Mouse (Mus musculus): ENCODE results near the gene Ttc39a. TPM values are rescaled to one million over a fixed set of nuclear protein-coding genes. Genes with fewer than 3 reads are reported as not detected.

The Ttc39a gene
- total RNA-seq, 2 experiments from 2014 or later: 1.2 TPM

DNA sequence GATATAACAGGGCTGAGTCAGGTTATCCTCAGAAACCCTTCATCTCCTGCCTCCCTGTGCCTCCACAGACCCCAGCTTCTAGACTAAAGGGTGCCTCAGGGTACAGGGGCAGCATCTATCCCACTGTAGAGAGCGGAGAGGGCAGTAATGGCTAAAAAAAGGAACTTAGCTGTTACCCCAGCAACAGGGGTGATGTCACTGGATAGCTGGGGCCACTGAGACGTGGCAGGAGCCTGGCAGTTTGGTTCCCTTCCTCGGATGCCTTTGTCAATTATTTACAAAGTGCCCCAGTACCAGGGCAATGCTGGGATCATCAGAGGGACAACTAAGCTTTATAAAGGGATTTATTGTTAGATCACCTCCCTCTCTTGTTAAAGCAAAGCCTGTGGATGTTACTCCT, 12.6 kb downstream of the Ttc39a start:
- no peak for DNase-seq (ENCODE audit: extremely low spot score in 1 of 2, low spot score in 2 of 2)
- intact Hi-C loops (cut with DNase I): no loop called here

DNA sequence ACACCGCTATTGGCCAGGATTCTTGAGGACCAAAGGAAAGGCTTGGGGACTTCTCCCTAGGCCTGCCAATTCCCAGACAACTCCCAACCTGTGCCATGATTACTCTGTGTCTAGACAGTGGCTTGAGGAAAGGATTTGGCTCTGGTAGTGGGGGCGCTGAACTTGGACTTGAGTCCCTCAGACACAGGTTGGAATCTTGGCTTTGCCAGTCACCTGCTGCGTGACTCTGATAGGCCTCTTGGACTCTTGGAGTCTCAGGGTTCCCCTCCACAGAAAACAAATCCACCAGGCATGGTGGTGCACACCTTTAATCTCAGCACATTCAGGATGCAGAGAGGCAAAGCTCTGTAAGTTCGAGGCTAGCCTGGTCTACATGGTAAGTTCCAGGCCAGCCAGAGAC, 13.1 kb downstream of the Ttc39a start:
- intact Hi-C loops (cut with DNase I): no loop called here
- DNase-seq (ENCODE audit: extremely low spot score in 1 of 2, low spot score in 2 of 2): no peak

DNA sequence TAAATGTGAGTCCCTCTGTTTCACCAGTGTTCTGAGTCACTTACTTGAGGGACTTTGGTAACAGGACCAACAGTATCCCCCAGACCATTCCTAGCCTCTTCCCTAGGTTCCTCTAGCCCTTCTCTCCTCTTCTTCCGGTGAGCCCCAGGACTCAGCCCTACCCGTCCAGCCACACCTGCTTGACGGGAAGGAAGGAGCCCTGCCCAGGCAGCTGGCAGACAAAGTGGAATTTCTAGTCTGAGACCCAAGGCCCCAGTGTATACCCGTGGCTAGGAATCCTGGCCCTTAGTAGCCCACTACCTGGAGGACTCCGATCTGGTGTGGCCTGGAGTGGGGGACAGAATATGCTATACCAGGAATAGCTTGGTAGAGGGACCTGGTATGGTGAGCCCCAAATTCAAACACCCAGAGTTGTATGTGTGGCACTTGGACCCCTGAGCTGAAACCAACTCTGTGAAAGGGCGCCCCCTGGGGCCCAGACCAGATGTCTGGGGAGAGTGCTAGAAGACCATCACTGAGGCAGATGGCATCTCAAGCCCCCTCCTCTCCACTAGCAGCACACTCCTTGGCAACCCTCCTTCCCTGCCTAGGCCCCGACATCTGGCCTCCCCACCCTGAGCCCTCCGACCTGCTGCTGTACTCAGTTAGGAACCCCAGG, 13.8 kb downstream of the Ttc39a start:
- DNase-seq (ENCODE audit: extremely low spot score in 1 of 2, low spot score in 2 of 2): no peak
- intact Hi-C loops (cut with DNase I): no loop called here

DNA sequence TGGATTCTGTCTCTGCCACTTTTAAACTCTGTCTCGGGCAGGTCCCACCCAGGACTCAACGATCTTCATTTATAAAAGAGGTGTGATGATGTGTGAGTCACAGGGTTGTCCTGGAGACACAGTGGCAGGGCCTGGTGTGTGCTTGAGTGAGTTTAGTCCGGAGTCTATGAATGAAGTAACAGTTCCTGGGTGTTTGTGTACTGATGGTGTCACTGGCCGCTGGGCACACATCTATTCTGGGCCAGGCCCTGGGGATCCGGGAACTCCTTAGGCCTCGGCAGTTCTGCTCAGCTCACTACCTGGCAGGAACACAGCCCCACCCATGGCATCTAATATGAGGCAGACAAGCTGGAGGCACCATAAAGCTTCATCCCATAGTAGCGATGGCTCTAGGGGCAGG, 15.2 kb downstream of the Ttc39a start:
- intact Hi-C loops (cut with DNase I): no loop called here
- no peak for DNase-seq (ENCODE audit: extremely low spot score in 1 of 2, low spot score in 2 of 2)

DNA sequence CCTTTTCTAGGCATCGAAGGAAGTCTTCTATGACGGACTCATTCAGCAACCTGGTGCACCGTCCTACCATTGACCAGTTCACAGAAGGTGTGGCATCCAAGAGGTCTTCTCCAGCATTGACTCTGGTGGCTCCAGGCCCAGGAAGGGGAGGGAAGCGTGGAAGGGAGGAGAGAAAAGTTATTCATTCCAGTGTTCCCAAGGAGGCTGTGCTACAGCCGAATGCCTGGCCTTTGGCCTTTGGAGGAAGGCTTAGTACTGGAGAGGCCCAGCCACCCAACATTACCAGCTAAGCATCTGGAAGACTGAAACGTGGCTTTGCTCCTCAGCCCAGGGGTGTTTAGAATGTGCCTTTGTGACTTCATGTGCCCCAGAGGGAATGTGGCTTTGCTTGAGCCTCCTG, 16.0 kb downstream of the Ttc39a start:
- no peak for DNase-seq (ENCODE audit: extremely low spot score in 1 of 2, low spot score in 2 of 2)
- intact Hi-C loops (cut with DNase I): no loop called here

DNA sequence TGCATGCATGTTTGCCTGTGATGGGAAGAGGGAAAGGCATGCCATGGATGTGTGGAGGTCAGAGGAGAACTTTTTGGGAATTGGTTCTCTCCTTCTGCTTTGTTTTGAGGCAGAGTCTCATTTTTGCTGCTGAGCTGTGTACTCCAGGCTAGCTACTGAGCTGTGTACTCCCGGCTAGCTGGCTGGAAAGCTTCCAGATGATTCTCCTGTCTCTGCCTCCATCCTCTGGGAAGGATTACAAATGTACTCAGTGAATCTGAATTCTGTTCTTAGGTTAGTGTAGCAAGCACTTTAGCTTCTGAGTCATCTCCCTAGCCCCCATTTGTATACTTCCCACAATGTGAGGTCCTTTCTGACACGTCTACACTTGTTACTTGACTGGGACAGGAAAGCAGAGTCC, 17.0 kb downstream of the Ttc39a start:
- intact Hi-C loops (cut with DNase I): no loop called here
- DNase-seq (ENCODE audit: extremely low spot score in 1 of 2, low spot score in 2 of 2): no peak

DNA sequence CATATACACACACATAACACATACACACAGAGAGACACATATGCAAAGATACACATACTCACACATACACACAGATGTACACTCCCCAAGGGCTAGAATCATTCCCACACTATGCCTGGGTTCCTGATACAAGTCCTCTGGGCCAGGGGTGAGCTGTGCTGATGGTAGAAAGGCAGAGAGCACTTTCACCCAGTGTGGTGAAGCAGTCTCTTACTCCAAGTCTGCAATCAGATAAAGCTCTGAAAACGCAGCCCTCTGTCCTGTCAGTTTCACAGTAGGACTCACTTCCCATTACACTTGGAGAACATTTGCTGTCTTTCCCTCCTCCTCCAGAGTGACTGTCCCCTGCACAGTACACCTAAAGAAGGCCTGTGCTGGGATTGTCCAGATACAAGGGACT, 20.6 kb downstream of the Ttc39a start:
- intact Hi-C loops (cut with DNase I): no loop called here
- no peak for DNase-seq (ENCODE audit: extremely low spot score in 1 of 2, low spot score in 2 of 2)

DNA sequence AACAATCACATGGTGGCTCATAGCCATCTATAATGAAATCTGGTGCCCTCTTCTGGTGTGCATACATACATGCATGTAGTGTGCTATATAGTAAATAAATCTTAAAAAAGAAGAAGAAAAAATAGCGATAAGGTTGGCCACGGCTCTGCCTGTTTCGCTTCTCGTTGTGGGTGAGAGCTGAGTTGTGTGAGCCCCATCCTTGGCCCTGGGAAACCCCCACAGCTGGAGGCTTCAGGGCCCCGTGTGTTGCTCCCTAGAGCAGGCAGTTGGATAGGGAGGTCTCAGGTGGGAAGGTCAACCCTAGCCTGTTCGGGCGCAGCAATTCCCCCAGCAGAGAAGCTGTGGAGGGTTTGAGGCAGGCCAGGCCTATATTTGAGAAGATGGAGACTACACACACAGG, 23.8 kb downstream of the Ttc39a start:
- intact Hi-C loops (cut with DNase I): no loop called here
- no peak for DNase-seq (ENCODE audit: extremely low spot score in 1 of 2, low spot score in 2 of 2)

DNA sequence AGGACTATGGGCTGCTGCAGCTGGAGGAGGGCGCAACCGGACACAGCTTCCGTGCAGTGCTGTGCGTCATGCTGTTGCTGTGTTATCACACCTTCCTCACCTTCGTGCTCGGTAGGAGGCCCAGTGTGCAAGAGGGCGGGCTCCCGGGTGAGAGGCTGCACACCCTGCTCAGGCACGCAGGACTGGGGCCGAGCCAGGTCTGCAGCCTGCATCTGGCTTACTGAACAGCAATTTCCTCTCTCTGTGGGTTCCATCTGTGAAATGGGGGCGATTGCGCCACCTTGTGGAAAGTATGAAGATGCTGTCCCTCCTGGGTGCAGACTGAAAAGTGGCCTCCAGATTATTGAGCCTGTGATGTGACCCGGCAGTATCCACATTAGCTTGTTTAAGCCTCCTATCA, 24.4 kb downstream of the Ttc39a start:
- peak; percentile 36 to 64 for DNase-seq (ENCODE audit: extremely low spot score in 1 of 2, low spot score in 2 of 2)
- intact Hi-C loops (cut with DNase I): no loop called here

DNA sequence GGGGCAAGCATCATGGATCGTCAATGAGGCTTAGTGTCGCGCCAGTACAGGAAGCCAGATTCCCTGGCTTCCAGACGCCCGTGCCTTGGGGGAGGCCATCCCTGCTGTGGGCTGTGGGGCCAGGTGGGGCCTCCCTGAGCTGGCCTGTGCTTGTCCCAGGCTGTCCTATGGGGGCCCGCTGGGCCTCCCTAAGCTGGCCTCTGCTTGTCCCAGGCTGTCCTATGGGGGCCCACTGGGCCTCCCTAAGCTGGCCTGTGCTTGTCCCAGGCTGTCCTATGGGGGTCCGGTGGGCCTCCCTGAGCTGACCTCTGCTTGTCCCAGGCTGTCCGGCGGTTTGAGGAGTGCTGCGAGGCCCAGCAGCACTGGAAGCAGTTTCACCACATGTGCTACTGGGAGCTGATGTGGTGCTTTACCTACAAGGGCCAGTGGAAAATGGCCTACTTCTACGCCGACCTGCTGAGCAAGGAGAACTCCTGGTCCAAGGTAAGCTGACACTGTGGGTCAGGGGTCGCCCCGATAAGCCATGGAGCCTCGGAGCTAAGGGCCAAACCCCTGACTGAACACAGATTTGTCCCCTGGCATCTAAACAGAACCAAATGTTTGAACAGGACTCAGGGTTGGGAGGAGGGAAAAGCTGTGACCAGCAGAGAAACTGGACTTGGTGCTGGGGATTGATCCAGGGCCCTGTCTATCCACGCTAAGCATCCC, 26.4 kb downstream of the Ttc39a start:
- intact Hi-C loops (cut with DNase I): no loop called here
- no peak for DNase-seq (ENCODE audit: extremely low spot score in 1 of 2, low spot score in 2 of 2)

DNA sequence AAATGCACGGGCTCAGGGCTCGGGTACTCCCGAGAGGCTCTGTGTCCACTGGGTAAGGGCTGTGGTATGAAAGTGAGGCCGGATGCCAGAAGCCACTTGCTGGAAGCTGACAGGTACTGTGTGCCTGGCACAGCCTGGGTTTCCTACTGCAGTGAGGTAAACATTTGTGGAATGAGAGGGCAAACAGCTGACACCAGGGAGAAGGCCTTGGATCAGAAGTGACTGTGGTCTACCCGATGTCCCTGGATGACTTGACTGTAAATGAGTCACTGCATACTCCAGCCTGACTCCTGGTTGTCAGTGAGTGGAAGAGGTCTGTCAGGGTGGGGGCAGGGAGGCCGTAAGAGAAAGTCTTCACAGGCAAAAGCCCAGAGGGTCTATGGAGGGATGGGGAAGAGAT, 27.2 kb downstream of the Ttc39a start:
- DNase-seq (ENCODE audit: extremely low spot score in 1 of 2, low spot score in 2 of 2): no peak
- intact Hi-C loops (cut with DNase I): no loop called here

DNA sequence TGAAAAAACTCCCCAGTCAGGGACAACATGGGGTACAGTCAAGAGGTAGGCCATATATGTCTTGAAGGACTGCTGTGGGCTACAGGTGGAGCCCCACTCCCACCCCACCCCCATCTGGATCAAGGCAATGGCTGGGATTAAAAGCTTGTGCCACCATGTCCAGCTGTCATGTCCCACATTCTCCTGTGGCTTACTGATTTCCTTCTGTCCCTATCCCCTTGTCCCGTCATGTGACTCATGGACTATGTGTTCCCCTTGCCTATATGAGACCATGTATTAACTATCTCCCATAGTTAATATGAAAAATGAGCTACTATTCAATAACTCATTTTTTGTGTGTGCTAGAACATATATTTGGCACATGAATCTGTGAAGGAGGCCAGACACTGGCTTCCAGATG, 27.8 kb downstream of the Ttc39a start:
- no peak for DNase-seq (ENCODE audit: extremely low spot score in 1 of 2, low spot score in 2 of 2)
- intact Hi-C loops (cut with DNase I): no loop called here

DNA sequence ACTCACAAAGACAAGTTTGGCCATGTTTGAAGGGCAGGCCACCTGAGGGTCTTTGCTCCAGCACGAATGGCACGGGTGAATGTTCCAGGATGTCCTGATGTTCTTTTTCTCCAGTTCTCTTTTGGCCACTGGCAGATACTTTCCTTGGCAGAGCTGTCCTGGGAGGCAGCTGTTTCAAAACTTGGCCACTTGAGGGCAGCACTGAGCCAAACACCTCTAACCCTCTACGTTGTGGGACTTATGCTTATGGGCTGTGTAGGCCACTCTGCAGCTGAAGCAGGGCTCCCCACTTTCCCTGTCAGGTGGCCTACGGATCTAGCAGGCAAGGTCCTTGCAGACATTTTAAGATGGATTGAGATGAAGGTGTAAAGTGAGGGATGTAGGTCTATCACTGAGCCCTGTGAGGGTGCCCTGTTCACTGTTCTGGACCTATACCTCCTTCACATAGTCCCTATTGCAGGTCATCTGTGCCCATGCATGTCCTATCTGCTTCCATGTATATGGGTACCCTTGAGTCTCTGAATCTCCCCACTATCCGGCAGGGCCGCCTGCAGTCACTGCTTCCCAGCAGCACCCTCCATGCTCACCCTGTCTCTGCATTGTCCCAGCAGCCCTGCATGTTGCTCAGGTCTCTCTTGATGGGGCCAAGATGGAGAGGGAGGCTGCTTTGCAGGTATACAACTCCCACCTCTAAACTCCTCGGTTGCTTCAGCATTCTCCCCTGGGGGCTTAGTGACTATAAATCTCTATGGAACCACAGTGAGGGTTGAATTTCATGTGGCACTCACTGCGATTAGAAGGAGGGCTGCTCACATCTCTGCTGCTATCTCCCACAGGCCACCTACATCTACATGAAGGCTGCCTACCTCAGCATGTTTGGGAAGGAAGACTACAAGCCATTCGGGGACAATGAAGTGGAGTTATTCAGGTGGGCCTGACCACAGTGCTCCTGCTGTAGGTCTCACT, 31.8 kb downstream of the Ttc39a start:
- intact Hi-C loops (cut with DNase I): no loop called here
- DNase-seq (ENCODE audit: extremely low spot score in 1 of 2, low spot score in 2 of 2): peak; percentile 31 to 66

DNA sequence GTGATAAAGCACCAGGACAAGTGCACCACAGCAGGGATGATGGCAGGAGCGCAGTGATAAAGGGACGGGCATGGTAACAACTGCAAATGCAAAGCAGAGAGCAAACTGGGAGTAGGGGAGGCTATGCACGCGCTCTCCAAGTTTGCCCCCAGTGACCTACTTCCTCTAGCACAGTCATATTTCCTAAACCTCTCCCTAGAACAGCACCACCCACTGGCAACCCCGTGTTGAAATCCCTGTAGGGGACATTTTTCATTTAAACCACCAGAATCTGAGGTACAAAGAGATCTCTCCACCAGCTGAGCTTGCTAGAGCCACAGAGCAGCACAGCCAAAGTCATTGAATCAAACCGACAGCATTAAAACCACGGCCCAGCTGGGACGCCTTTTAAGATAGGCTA, 32.7 kb downstream of the Ttc39a start:
- intact Hi-C loops (cut with DNase I): no loop called here
- DNase-seq (ENCODE audit: extremely low spot score in 1 of 2, low spot score in 2 of 2): no peak

DNA sequence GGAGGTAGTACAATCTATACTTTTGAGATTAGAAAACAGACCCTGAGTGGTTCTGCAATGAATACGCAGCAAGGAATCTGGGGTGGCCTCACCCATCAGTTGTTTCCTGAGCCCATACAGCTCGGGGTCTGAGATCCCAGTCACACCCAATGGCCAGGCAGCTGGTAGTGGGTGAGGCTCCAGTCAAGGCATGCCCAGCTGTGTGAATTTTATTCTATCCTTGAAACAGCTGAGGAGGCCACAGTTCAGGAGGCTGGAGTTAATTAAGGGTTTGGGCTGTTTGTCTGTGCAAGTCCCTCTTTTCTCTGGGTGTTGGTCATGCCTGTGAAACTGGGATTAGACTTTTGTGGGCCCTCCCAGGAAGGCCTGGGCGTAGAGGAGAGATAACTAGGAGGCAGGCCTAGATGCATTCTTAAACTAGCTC, 33.4 kb downstream of the Ttc39a start:
- intact Hi-C loops (cut with DNase I): no loop called here
- no peak for DNase-seq (ENCODE audit: extremely low spot score in 1 of 2, low spot score in 2 of 2)

DNA sequence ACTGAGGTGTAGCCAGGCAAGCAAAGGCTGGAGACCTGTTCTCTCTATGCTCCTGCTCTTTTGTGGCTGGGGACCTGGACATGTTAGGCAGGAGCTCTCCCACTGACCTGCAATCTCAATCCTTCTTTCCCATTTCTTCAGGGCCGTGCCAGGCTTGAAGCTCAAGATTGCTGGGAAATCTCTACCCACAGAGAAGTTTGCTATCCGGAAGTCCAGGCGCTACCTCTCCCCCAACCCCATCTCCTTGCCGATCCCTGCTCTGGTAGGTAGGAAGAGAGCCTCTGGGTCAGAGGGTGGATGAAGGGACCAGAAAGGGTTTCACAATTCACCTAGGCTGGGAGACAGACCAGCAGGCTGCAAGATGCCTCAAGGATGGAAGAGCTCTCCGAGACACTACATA, 34.0 kb downstream of the Ttc39a start:
- DNase-seq (ENCODE audit: extremely low spot score in 1 of 2, low spot score in 2 of 2): no peak
- intact Hi-C loops (cut with DNase I): no loop called here

DNA sequence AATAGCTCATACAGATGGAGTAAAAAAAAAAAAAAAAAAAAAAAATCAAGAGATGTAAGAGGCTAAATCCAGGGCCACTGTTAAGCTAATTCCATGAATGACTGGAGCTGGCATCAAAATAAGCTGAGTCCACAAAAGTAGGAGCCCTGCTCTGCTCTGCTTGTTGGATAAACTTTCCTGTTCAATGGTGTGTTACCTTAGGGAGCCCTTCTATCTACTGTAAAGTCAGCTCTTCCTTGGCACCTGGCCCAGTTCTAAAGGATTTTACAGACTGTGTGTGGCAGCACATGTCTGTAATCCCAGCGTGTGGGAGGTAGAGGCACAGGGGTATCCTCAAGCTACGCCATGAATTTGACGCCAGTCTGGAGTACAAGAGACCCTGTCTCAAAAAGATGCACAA, 34.6 kb downstream of the Ttc39a start:
- intact Hi-C loops (cut with DNase I): no loop called here
- DNase-seq (ENCODE audit: extremely low spot score in 1 of 2, low spot score in 2 of 2): no peak

DNA sequence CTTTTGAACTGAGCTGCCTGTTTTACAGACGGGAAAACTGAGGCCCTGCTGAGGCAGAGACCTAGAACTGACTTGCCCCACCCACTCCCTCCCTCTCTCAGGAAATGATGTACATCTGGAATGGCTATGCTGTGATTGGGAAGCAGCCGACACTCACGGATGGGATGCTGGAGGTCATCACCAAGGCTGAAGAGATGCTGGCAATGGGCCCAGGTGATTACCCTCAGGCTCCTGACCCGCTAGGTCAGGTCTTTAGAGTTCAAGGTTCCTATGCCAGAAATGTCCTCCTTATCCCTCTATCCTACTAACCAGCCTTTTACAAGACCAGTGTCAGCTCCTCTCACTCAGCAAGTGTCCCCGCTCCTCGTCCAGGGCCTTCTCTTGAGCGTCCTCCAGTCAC, 35.7 kb downstream of the Ttc39a start:
- DNase-seq (ENCODE audit: extremely low spot score in 1 of 2, low spot score in 2 of 2): no peak
- intact Hi-C loops (cut with DNase I): no loop called here

DNA sequence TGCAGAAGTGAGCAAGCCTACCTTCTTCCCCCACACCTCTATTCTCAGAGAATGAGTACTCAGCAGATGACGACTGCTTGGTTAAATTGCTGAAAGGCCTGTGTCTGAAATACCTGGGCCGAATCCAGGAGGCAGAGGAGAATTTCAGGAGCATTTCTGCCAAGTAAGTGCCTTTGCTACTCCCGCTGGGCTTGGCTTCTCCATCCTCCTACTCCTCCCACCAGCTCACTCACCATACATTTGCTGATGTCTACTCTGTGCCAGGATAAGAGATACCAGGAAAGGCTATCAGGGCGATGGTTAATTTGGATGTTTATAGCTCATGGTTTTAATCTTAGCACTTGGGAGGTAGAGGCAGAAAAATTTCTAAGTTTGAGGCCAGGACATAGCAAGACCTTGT, 36.2 kb downstream of the Ttc39a start:
- no peak for DNase-seq (ENCODE audit: extremely low spot score in 1 of 2, low spot score in 2 of 2)
- intact Hi-C loops (cut with DNase I): no loop called here

DNA sequence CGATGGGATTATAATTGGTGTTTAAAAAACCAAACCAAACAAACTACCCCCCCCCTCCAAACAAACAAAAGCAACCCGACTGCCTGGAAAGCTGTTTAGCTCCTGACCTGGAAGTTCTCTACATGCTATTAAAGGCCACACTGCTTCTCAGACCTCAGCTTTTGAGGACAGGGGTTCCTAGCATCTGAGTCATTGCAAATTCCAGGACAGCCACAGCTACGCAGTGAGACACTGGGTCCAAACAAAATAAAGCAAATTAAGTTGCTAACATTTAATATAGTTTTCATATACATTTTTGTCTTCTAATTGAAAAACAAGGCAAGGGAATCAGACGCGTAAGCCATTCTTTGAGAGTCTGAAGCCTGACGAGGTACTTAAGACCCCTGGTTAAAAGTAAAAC, 38.0 kb downstream of the Ttc39a start:
- no peak for DNase-seq (ENCODE audit: extremely low spot score in 1 of 2, low spot score in 2 of 2)
- intact Hi-C loops (cut with DNase I): no loop called here

Measured in left cerebral cortex, postnatal 10 days (tissue).